In genomic region chr13:45679096-45679495, GRCm38 (mm10) we compare ENCODE assay signal across 20 mouse cellular contexts.
A peak's percentile ranks its signal among the peaks of the same experiment; 100 is the strongest.
DNase-seq lines count a peak whose midpoint lies in the region; ATAC-seq lines count a peak whose summit lies in the region.
"Had no signal": no experiment of that assay in that cellular context is flagged by ENCODE, and none has a peak within 500 bp of the region (broad histone marks: within the 10 kb centered on the region; RNA-seq: fewer than 3 reads in every experiment).

No protein-coding gene starts in this region.

- no peak overlapping the region for H3K27ac ChIP-seq in midbrain, embryonic 11.5 days (ENCODE audit: low read depth, low read length)
- no peak overlapping the region for H3K27ac ChIP-seq in midbrain, embryonic 16.5 days (ENCODE audit: low read length)
- H3K27ac ChIP-seq: embryonic facial prominence, embryonic 10.5 days; embryonic facial prominence, embryonic 12.5 days; forebrain, embryonic 10.5 days; forebrain, embryonic 12.5 days had no signal

- 96% methylated on average over 1 of the region's 1 CpGs for WGBS in midbrain, embryonic 11.5 days
- WGBS in midbrain, embryonic 16.5 days: 85% methylated on average over 1 of the region's 1 CpGs

- H3K27me3 ChIP-seq in midbrain, embryonic 11.5 days (ENCODE audit: control insufficient read depth, insufficient read depth, low read length): no peaks in the 10 kb centered on the region
- H3K27me3 ChIP-seq in midbrain, embryonic 16.5 days (ENCODE audit: control insufficient read depth, insufficient read depth, low read depth, low read length): no peaks in the 10 kb centered on the region
- H3K27me3 ChIP-seq: embryonic facial prominence, embryonic 12.5 days; forebrain, embryonic 12.5 days had no signal

- no peak overlapping the region for H3K9ac ChIP-seq in midbrain, embryonic 11.5 days (ENCODE audit: low read length)
- H3K9ac ChIP-seq in midbrain, embryonic 16.5 days (ENCODE audit: low read depth, low read length): no peak overlapping the region
- H3K9ac ChIP-seq: embryonic facial prominence, embryonic 12.5 days; forebrain, embryonic 12.5 days had no signal

- H3K9me3 ChIP-seq in midbrain, embryonic 11.5 days (ENCODE audit: control insufficient read depth, low read length): no peaks in the 10 kb centered on the region
- H3K9me3 ChIP-seq in midbrain, embryonic 16.5 days (replicated peaks; ENCODE audit: control insufficient read depth, low read length, poor library complexity, severe bottlenecking): no peaks in the 10 kb centered on the region
- H3K9me3 ChIP-seq: embryonic facial prominence, embryonic 10.5 days; embryonic facial prominence, embryonic 12.5 days; forebrain, embryonic 10.5 days; forebrain, embryonic 12.5 days had no signal

- H3K4me3 ChIP-seq in midbrain, embryonic 11.5 days (ENCODE audit: low read depth, low read length): no peak overlapping the region
- no peak overlapping the region for H3K4me3 ChIP-seq in midbrain, embryonic 16.5 days (ENCODE audit: low read depth, low read length)
- H3K4me3 ChIP-seq: embryonic facial prominence, embryonic 10.5 days; embryonic facial prominence, embryonic 12.5 days; erythroblast, embryonic 14.5 days; forebrain, embryonic 10.5 days; forebrain, embryonic 12.5 days had no signal

- no peak for ATAC-seq in midbrain, embryonic 11.5 days (ENCODE audit: low FRiP score)
- ATAC-seq in midbrain, embryonic 16.5 days: no peak
- ATAC-seq: forebrain, embryonic 14.5 days; forebrain, embryonic 16.5 days had no signal

- no peaks in the 10 kb centered on the region for H3K4me1 ChIP-seq in midbrain, embryonic 11.5 days (ENCODE audit: control insufficient read depth, insufficient read depth, low read length)
- H3K4me1 ChIP-seq in midbrain, embryonic 16.5 days (ENCODE audit: control insufficient read depth, insufficient read depth, low read length): no peaks in the 10 kb centered on the region
- H3K4me1 ChIP-seq: embryonic facial prominence, embryonic 12.5 days; forebrain, embryonic 10.5 days; forebrain, embryonic 12.5 days had no signal

- DNase-seq in midbrain, embryonic 11.5 days (ENCODE audit: low spot score, missing footprints): peak; percentile 57
- DNase-seq in NIH3T3 (ENCODE audit: low read depth): peak; percentile 52
- DNase-seq in cerebellum, postnatal 14 days: no peak
- no peak for DNase-seq in right cerebral cortex, adult 2 months (ENCODE audit: low spot score in 2 of 2)
- DNase-seq: adrenal gland, adult 2 months; adrenal gland, postnatal 10 days; adrenal gland, postnatal 25 days; cerebellum, adult 11 months; cerebellum, adult 18-20 months; cerebellum, adult 8-10 months; cerebellum, adult 9-11 months; cerebellum, postnatal 25 days had no signal

- H3K36me3 ChIP-seq in midbrain, embryonic 11.5 days (ENCODE audit: control insufficient read depth, insufficient read depth, low read length): no peaks in the 10 kb centered on the region
- H3K36me3 ChIP-seq in midbrain, embryonic 16.5 days (ENCODE audit: control insufficient read depth, insufficient read depth, low read length): no peaks in the 10 kb centered on the region
- H3K36me3 ChIP-seq: embryonic facial prominence, embryonic 10.5 days; embryonic facial prominence, embryonic 12.5 days; forebrain, embryonic 10.5 days; forebrain, embryonic 12.5 days had no signal

- H3K4me2 ChIP-seq in midbrain, embryonic 11.5 days: no peak overlapping the region
- no peak overlapping the region for H3K4me2 ChIP-seq in midbrain, embryonic 16.5 days (ENCODE audit: low read length)
- H3K4me2 ChIP-seq: embryonic facial prominence, embryonic 12.5 days; forebrain, embryonic 12.5 days had no signal

Comparison
In these comparisons a context has a peak if more than half of its experiments do, and no peak if none do; other contexts are left out.
1. DNase-seq: peak in midbrain, embryonic 11.5 days (single experiment) and NIH3T3 (single experiment); none in cerebellum, postnatal 14 days (0 of 2) and right cerebral cortex, adult 2 months (0 of 2).